Mouse (Mus musculus): ENCODE data around the gene Ccdc106. TPM values are rescaled to one million over a fixed set of nuclear protein-coding genes. Genes with fewer than 3 reads are reported as not detected.
"Not testable (repeated sequence)": the region's sequence is repeated elsewhere in the genome, so short reads cannot be mapped to it uniquely, and the experiment has no call there.

Gene Ccdc106
- polyA plus RNA-seq, 1 experiment, result 0.54 TPM

DNA sequence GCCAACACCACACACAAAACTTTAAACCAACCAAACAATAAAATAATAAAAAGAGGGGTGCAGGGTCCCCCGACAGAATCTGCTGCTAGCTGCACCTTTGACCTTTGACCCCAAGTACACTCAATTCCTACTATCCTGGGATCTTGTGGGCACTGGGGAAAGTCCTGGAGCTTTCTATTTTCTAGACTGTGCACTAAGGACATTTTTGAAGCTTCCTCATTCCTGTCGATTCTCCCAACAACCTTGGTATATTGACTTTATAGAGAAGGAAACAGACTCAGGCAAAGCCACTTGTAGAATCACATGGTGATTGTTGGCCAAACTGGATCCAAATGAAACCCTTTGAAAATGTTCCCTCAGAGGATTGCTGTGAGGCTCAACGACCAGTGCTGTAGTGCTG, 4.3 kb upstream of the Ccdc106 start:
- no peak overlapping the region; the same call in 1 of the 2 replicates for H3K4me3 ChIP-seq (ENCODE audit: extremely low read depth, insufficient read depth, insufficient read length)
- H3K27ac ChIP-seq (ENCODE audit: insufficient read depth, low read length), result peak overlapping the region; percentile 88
- WGBS, result 39% methylated on average over 3 of the region's 3 CpGs
- DNase-seq (ENCODE audit: low read depth in 1 of 2, low spot score in 2 of 2), result no peak
- no peaks in the 10 kb centered on the region; the same call in 1 of the 2 replicates for H3K27me3 ChIP-seq (ENCODE audit: control insufficient read depth, insufficient read depth, low read length)
- no peaks in the 10 kb centered on the region; the same call in 1 of the 2 replicates for H3K4me1 ChIP-seq (ENCODE audit: control insufficient read depth, insufficient read depth, insufficient read length)
- TF ChIP-seq CTCF (IDR thresholded peaks at IDR 0.05; ENCODE audit: extremely low read depth, insufficient read depth, insufficient read length, insufficient replicate concordance) (no peak), POLR2A (IDR thresholded peaks at IDR 0.05; ENCODE audit: low read depth, low read length) (no peak)
- peaks cover 15% of the 10 kb centered on the region for H3K36me3 ChIP-seq (ENCODE audit: control insufficient read depth, insufficient read depth, low read length)

DNA sequence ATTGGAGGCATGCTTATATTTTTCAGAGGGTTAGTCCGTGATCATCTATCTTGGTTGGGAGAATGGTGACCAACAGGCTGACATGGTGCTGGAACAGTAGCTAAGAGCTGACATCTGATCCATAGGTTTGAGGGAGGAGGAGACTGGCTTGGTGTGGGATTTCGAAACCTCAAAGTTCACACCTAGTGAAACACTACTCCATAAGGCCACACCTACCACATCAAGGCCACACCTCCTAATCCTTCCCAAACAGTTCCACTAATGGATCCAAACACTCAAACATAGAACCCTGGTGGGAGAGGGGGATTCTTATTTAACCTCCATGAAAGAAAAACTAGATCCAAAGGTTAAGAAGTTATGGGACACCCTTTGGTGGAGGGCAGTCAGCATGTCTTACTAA, 3.4 kb upstream of the Ccdc106 start:
- Histone ChIP-seq H3K4me3 (ENCODE audit: extremely low read depth, insufficient read depth, insufficient read length) (no peak overlapping the region), H3K27ac (ENCODE audit: insufficient read depth, low read length) (no peak overlapping the region), H3K4me1 (ENCODE audit: control insufficient read depth, insufficient read depth, insufficient read length) (no peaks in the 10 kb centered on the region; the same call in 1 of the 2 replicates), H3K27me3 (ENCODE audit: control insufficient read depth, insufficient read depth, low read length) (no peaks in the 10 kb centered on the region; the same call in 1 of the 2 replicates), H3K36me3 (ENCODE audit: control insufficient read depth, insufficient read depth, low read length) (peaks cover 6% of the 10 kb centered on the region)
- DNase-seq (ENCODE audit: low read depth in 1 of 2, low spot score in 2 of 2), result no peak
- no peak for TF ChIP-seq POLR2A (IDR thresholded peaks at IDR 0.05; ENCODE audit: low read depth, low read length)
- TF ChIP-seq CTCF (IDR thresholded peaks at IDR 0.05; ENCODE audit: extremely low read depth, insufficient read depth, insufficient read length, insufficient replicate concordance), result no peak
- 96% methylated on average over 2 of the region's 2 CpGs for WGBS

DNA sequence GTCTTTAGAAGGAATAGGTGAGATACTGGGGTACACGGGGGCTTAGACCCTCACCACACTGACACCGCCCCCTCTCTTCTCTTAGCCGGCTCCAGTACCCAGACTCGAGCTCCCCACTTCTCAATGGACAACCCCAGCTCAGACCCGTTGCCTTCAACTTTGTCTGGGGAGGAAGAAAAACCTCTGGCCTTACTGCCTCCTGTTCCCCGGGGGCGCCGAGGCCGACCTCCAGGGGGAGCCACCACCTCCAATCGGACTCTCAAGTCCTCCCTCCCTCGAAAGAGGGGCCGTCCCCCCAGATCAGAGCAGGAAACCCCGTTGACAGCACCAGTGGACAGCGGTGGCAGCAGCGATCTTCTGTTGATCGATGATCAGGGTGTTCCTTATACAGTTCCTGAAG, 3.0 kb upstream of the Ccdc106 start:
- DNase-seq (ENCODE audit: low read depth in 1 of 2, low spot score in 2 of 2), result no peak
- Histone ChIP-seq H3K36me3 (ENCODE audit: control insufficient read depth, insufficient read depth, low read length) (peaks cover 6% of the 10 kb centered on the region), H3K4me1 (ENCODE audit: control insufficient read depth, insufficient read depth, insufficient read length) (no peaks in the 10 kb centered on the region; the same call in 1 of the 2 replicates), H3K4me3 (ENCODE audit: extremely low read depth, insufficient read depth, insufficient read length) (no peak overlapping the region), H3K27me3 (ENCODE audit: control insufficient read depth, insufficient read depth, low read length) (no peaks in the 10 kb centered on the region; the same call in 1 of the 2 replicates), H3K27ac (ENCODE audit: insufficient read depth, low read length) (no peak overlapping the region)
- TF ChIP-seq CTCF (IDR thresholded peaks at IDR 0.05; ENCODE audit: extremely low read depth, insufficient read depth, insufficient read length, insufficient replicate concordance) (no peak), POLR2A (IDR thresholded peaks at IDR 0.05; ENCODE audit: low read depth, low read length) (no peak)
- 89% methylated on average over 16 of the region's 16 CpGs for WGBS

DNA sequence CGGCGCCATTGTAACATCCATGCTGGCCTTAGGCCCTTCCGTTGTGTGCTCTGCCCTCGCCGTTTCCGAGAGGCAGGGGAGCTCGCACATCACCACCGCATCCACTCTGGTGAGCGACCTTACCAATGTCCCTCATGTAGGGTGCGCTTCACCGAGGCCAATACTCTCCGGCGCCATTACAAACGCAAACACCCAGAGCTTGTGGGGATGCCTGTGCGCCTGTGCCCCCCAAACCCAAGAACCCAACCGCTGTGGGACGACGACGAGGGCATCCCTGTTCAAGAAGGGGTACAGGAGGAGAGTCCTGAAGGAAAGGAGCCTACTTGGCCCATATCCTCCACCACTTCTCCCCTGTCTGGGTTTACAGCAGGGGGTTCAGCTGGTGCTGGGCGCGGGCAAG, 2.4 kb upstream of the Ccdc106 start:
- Histone ChIP-seq H3K36me3 (ENCODE audit: control insufficient read depth, insufficient read depth, low read length) (peaks cover 2% of the 10 kb centered on the region; the same call in 1 of the 2 replicates), H3K4me1 (ENCODE audit: control insufficient read depth, insufficient read depth, insufficient read length) (no peaks in the 10 kb centered on the region; the same call in 1 of the 2 replicates), H3K27ac (ENCODE audit: insufficient read depth, low read length) (no peak overlapping the region), H3K27me3 (ENCODE audit: control insufficient read depth, insufficient read depth, low read length) (no peaks in the 10 kb centered on the region; the same call in 1 of the 2 replicates), H3K4me3 (ENCODE audit: extremely low read depth, insufficient read depth, insufficient read length) (no peak overlapping the region)
- DNase-seq (ENCODE audit: low read depth in 1 of 2, low spot score in 2 of 2), result no peak
- TF ChIP-seq CTCF (IDR thresholded peaks at IDR 0.05; ENCODE audit: extremely low read depth, insufficient read depth, insufficient read length, insufficient replicate concordance) (no peak), POLR2A (IDR thresholded peaks at IDR 0.05; ENCODE audit: low read depth, low read length) (no peak)
- 97% methylated on average over 21 of the region's 21 CpGs for WGBS

DNA sequence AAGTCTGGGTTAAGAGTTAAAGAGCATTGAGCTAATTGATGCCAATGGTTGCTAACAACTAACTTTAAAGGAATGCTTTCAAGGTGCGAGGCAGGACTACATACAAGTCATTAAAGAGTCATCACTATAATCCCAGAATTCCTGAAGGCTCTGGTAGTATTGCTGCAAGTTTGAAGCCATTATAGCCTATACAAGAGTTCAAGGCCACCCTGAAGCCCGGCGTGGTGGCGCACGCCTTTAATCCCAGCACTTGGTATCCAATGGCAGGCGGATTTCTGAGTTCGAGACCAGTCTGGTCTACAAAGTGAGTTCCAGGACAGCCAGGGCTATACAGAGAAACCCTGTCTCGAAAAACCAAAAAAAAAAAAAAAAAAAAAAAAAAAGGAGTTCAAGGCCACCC, 777 bp upstream of the Ccdc106 start:
- 27% methylated on average over 8 of the region's 8 CpGs for WGBS
- H3K4me1 ChIP-seq (ENCODE audit: control insufficient read depth, insufficient read depth, insufficient read length); H3K36me3 ChIP-seq (ENCODE audit: control insufficient read depth, insufficient read depth, low read length); H3K4me3 ChIP-seq (ENCODE audit: extremely low read depth, insufficient read depth, insufficient read length); H3K27me3 ChIP-seq (ENCODE audit: control insufficient read depth, insufficient read depth, low read length); DNase-seq (ENCODE audit: low read depth in 1 of 2, low spot score in 2 of 2): not testable (repeated sequence)
- peak overlapping the region; percentile 81 for H3K27ac ChIP-seq (ENCODE audit: insufficient read depth, low read length)

DNA sequence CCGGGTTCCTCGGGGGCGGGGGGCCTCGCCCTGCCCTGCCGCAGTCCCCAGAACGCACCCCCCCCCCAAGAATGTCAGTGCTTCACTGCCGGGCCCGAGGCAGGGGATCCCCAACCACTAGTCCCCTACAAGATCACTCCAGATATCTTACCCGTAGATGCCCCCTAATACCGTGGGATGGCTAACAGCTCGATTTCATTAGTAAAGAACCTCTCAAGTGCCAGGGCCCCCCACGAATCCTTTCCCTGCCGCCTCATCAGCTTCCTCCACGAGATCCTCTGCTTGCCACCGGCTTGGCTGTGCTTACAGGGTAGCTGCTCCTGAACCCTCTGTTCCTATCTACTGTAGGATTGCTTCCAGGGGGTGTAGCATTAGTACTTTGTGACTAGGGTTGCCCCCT, 332 bp downstream of the Ccdc106 start:
- H3K36me3 ChIP-seq (ENCODE audit: control insufficient read depth, insufficient read depth, low read length), result peaks cover 2% of the 10 kb centered on the region
- peak overlapping the region; percentile 67 for H3K4me3 ChIP-seq (ENCODE audit: extremely low read depth, insufficient read depth, insufficient read length)
- no peaks in the 10 kb centered on the region; the same call in 1 of the 2 replicates for H3K4me1 ChIP-seq (ENCODE audit: control insufficient read depth, insufficient read depth, insufficient read length)
- no peak for TF ChIP-seq POLR2A (IDR thresholded peaks at IDR 0.05; ENCODE audit: low read depth, low read length)
- no peak for TF ChIP-seq CTCF (IDR thresholded peaks at IDR 0.05; ENCODE audit: extremely low read depth, insufficient read depth, insufficient read length, insufficient replicate concordance)
- no peak for DNase-seq (ENCODE audit: low read depth in 1 of 2, low spot score in 2 of 2)
- no peaks in the 10 kb centered on the region for H3K27me3 ChIP-seq (ENCODE audit: control insufficient read depth, insufficient read depth, low read length)
- 0% methylated on average over 15 of the region's 15 CpGs for WGBS
- peak overlapping the region; percentile 73 for H3K27ac ChIP-seq (ENCODE audit: insufficient read depth, low read length)

DNA sequence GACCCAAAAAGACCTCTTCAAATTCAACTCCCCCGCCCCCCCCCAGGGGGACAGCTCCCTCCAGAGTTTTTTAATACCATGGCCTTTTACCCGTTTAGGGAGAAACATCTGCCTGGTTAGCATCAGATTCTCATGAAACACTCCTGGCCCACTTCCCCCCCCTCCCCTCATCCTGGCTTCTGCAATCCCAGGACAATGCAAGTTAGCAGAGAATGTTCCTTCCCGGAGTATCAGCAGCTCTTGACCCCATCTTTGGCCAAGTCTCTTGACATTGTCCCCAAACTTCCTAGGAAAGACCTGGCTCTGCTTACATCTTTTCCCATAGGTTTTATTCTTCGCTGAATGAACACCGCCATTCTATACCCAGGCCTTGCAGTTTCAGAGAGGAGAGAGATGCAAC, 844 bp downstream of the Ccdc106 start:
- no peaks in the 10 kb centered on the region; the same call in 1 of the 2 replicates for H3K4me1 ChIP-seq (ENCODE audit: control insufficient read depth, insufficient read depth, insufficient read length)
- peaks cover 2% of the 10 kb centered on the region for H3K36me3 ChIP-seq (ENCODE audit: control insufficient read depth, insufficient read depth, low read length)
- TF ChIP-seq POLR2A (IDR thresholded peaks at IDR 0.05; ENCODE audit: low read depth, low read length) (no peak), CTCF (IDR thresholded peaks at IDR 0.05; ENCODE audit: extremely low read depth, insufficient read depth, insufficient read length, insufficient replicate concordance) (no peak)
- no peak overlapping the region; the same call in 1 of the 2 replicates for H3K27ac ChIP-seq (ENCODE audit: insufficient read depth, low read length)
- peak overlapping the region; percentile 67 for H3K4me3 ChIP-seq (ENCODE audit: extremely low read depth, insufficient read depth, insufficient read length)
- DNase-seq (ENCODE audit: low read depth in 1 of 2, low spot score in 2 of 2), result no peak
- H3K27me3 ChIP-seq (ENCODE audit: control insufficient read depth, insufficient read depth, low read length), result no peaks in the 10 kb centered on the region
- WGBS, result 55% methylated on average over 5 of the region's 5 CpGs
